Mouse (Mus musculus) urinary bladder, adult 18-20 months (tissue): ENCODE results near the gene Zfand6.
A peak's percentile ranks its signal among the peaks of the same experiment; 100 is the strongest.

Source experiments
- DNase-seq, 2 experiments: peaks; one replicate each; pipeline ENCODE4 v3.0.0; 2022; ENCODE audit warnings: low spot score in 2 of 2, mixed read lengths in 2 of 2

Gene Zfand6

DNA sequence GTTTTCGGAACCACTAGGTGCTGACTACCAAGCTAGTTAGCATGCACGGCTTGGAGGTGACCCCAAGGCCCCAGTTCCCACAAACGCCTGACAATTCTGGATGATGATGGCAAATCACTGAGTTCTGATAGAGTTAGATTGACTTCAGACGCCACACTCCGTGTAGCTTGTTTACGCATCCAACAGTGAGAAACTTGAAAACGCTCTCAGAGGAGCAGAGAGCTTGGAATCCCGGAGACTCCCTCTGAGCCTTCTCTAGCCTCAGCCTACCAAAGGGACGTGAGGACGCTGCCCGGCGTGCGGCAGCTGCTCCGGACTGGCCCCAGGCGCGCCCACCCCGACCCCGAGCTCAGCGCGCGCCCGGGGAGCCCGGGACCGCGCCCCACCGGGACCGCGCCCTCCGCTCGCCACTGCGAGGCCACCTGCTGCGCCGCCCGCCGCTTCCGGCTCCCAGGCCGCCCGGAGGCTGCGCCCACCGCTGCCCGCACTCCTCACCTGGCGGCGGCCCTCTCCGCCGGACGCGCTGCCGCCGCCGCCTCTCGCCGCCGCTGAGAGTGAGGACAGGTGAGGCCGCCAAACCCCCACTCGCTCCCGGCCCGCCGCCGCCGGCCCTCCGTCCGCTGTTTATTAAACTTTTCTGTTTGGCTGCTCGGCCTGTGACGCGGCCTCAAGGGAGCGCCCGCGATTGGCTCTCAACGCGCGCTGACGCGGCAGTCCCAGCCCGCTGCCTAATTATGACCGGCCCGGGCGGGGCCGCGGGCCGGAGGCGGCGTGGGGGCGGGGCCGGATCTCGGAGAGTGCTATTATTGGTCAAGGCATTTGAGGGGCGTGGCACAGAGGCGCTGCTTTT, at the start of gene Zfand6:
Gene Zfand6, minus strand, starts transcription at position 709 of the 850 bp plus-strand sequence.
- DNase-seq = peak; percentile 95 to 97

DNA sequence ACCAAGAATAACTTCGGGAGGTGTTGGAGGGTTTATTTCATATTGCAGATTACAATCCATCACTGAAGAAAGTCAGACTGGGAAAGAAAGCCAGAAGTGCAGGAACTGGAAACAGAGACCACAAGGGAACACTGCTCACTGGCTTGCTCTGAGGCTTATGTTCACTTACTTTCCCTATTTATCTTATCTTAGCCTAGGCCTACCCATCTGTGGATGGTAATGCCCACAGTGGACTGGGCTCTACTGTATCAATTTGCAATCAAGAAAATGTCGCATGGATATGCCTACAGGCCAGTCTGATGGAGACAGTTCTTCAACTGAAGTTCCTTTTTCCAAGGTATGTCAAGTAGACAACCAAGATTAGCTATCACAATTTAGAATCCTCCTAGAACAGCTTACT, 47.0 kb upstream of the Zfand6 start:
- no peak for DNase-seq

GRCm38 (mm10) chr7:84733038-84733437, 43.3 kb upstream of the Zfand6 start:
- no peak for DNase-seq

- DNase-seq = no peak
These were observed 42.3 kb upstream of the Zfand6 start for GRCm38 (mm10) chr7:84732052-84732451.

DNA sequence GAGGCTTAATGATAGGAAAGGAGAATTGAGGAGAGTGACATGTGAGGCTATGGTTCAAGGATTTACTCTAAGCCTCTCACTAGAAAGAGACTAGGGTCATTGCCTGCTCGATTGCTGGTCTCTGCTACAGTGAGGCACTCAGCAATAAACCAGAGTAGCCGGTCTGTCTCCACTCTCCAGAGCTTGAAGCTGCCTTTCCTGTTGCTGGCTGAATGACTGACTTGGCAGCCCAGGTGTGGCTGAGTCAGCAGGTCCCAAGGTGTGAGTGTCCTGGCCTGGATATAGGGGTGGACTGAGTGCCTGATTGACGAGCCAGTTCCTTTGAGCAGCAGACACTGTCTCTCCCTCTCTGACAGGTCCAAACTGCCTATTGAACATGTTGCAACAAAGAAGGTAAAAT, 41.3 kb upstream of the Zfand6 start:
- peak; percentile 12 to 45 for DNase-seq

- DNase-seq = no peak
These were observed 33.2 kb upstream of the Zfand6 start for GRCm38 (mm10) chr7:84722804-84723459.

GRCm38 (mm10) chr7:84710287-84710958, 20.7 kb upstream of the Zfand6 start:
- no peak for DNase-seq

- no peak for DNase-seq
These were observed 17.1 kb upstream of the Zfand6 start for GRCm38 (mm10) chr7:84706877-84707276.

- no peak for DNase-seq
These were observed 346 bp upstream of the Zfand6 start for GRCm38 (mm10) chr7:84690101-84690509.

DNA sequence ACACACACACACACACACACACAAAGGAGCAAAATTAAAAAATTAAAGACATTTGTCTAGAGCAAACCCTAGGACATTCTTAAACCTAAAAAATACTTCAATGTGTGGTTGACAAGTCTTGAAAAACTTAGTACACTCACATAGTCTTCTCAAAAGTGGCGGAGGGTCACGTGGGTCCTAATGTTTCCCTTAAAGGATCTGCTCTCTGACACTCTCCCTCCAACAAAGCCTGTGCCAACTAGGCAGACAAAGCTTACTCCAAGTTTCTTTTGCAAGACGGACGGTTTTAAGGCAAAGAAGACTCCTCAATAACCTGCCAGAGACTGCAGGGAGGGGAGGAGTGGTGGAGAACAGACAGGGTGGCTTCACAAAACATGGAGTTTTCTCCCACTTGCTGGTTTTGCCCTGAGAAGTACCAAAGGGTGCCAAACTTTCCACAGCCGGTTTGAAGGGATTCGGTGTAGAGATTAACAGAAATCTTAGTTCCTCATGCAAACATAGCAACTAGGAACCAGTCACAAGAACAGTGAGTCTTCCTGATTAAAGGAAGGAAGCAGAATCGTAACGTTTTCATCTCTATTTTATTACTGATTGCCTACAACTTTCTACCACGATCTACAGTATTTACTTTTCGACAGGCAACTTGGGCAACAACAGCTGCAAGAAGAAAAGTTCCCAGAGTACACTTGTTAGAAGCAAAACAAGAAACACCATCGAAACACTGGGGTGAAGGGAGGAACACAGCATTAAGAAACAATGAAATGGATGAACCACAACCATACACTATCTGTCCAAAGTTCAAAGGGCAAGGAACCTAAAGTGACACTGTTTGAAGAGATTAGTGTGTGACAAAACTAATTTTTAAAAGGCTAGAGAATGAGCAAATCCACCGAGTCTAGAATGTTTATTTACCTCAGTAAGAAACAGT, 1.8 kb downstream of the Zfand6 start:
- peak in 1 of 2 experiments; percentile 8 for DNase-seq

DNA sequence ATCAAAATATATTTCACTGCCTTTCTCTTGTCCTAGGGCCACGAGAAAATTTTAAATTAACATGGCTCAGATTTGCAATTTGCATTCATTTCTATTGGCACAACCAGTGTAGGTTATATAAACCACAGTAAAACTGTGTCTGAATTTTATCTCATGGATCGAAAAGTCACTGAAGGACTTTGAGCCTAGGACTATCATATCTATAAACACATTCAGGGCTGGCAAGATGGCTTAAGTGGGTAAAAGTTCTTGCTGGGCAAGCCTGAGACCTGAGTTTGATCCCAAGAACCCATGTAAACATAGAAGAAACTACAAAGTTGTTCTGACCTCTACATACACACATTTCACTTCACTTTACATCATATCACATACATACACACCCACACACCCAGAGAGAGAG, 3.4 kb downstream of the Zfand6 start:
- no peak for DNase-seq

DNA sequence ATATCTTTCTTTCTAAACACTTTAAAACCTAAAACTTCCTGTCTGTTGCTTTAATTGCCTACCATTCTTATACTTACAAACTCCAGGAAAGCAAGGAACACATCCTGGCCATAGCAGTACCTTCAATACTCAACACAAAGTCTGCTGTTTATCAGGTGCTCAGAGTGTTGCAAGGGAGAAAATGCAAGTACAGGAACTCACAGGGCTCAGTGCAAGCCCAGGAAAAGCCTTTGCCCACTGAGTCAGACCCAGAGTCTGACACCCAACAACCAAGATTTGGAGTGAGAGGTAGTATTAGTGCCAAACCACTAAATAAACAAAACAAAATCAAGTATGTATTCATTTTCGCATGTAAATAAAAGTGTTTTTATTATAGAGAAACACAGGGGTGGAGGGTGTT, 5.1 kb downstream of the Zfand6 start:
- no peak for DNase-seq

DNA sequence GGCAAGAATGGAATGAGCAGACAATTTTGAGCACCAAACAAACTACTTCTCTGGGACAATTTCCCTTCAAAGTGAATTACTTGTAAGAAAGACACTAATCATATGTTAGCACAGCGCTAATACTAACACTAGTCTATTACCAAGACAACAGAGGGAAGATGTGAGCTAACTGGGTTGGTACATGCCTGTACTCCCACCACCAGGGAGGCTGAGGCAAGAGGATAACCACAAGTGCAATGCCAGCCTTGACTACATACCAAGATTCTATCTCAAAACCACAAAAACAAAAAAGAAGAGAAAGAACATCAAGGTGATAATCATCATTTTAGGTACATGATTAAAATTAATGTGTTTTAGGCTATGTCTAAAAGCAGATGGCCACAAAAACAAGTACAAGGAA, 8.2 kb downstream of the Zfand6 start:
- no peak for DNase-seq

DNA sequence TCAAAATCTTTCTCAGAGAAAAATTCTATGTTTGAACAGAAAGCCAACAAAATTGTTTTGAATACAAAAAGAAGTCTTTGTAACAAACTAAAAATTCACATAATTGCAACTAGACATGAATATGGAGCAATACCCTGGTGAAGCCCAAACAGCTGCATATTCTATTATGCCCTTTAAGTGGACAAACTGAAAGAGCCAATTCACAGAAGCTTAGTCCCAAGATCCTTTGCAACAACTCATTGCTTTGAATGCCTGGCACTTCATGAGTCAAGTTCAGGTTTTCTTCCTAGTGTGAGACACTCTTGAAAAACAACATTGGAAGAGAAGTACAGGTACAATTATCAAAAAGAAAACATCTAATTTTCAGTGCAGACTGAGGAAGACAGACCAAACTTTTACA, 8.8 kb downstream of the Zfand6 start:
- DNase-seq = no peak

- no peak for DNase-seq
These were observed 9.7 kb downstream of the Zfand6 start for GRCm38 (mm10) chr7:84680092-84680491.

DNA sequence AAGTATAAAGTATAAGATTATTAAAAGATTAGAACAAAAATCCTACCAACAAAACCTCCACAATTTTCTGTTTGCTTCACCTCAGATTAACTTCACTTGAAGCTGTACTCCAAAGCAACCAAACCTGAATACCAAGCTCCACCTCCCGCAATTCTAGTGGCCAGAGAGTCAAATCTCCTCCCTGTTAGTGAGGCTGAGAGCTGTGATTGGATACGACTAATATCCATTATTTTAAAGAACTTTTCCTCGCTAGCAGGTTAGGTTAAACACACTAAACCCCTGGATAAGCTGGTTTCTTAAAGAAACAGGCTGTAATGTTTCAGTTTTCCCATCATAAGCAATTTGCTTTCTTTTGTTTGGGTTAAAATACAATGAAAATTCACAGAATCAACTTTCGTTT, 10.5 kb downstream of the Zfand6 start:
- peak in 1 of 2 experiments; percentile 64 for DNase-seq

- no peak for DNase-seq
These were observed 16.7 kb downstream of the Zfand6 start for GRCm38 (mm10) chr7:84673103-84673502.

- DNase-seq = no peak
These were observed 20.1 kb downstream of the Zfand6 start for GRCm38 (mm10) chr7:84669554-84670152.

GRCm38 (mm10) chr7:84667946-84668345, 21.8 kb downstream of the Zfand6 start:
- DNase-seq = no peak

DNA sequence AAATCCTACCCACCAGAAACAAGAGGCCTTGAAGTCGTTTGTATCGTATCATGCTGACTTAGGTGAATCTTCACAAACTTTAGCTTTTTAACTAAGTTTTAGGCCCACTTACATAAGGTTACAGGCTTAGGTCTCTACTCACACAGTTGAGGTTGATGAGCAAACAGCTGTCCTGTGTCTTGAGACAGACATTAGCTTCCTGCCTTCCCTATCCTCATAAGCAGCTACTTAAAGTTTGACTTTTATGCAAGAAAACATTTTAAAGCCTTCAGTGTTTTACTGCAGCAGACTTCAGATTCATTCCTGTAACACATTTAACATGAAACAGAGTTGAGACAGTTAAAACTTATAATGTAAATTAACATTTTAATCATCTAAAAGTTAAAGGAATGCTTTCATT, 37.0 kb downstream of the Zfand6 start:
- no peak for DNase-seq

DNA sequence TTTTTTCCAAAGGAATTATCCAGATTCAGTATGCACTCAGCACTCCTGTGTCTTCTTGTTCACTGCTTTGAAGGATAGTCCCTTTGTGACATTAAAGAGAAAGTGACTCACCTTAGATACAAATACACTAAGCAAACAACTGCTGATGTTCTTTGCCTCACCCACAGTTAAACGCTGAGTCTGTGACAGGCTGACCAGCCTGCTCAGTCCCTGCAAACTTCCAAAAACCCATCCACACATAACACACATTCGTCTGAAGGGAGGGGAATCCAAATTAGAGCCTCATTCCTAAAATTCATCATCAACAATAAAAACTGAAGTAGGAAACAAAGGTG, 37.8 kb downstream of the Zfand6 start:
- no peak for DNase-seq
